Mouse (Mus musculus): Measurements from ENCODE around the gene Ptgfrn. TPM values are rescaled to one million over a fixed set of nuclear protein-coding genes. Genes with fewer than 3 reads are reported as not detected.

The Ptgfrn gene
- total and polyA plus RNA-seq, 3 experiments: not detected

DNA sequence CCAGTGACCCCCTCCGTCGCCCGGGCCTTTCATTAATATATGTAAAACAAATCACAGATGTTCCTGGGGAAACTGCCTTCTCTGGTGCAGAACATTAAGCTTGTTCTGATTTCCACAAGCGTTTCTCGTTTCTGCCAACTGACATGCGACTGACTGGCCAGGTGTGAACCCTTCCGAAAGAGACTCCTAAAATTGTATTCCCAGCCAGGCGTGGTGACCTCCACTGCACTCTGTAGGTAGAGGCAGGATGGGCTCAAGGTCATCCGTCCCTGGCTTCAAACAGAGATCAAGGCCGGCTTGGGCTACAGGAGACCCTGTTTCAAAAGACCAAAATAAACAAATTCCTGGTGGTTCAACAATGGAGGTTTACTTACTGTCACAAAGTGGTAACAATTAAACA, 1.2 kb upstream of the Ptgfrn start:
- TF ChIP-seq ETS1 (conservative IDR thresholded peaks at IDR 0.05; ENCODE audit: low read depth, low read length) (no peak), ZMIZ1 (IDR thresholded peaks at IDR 0.05; ENCODE audit: low read depth, low read length) (no peak), IRF4 (IDR thresholded peaks at IDR 0.05; ENCODE audit: low read depth, low read length) (no peak), MEF2A (IDR thresholded peaks at IDR 0.05; ENCODE audit: borderline replicate concordance, low read depth, low read length) (no peak)
- in situ Hi-C loops (cut with MboI; ENCODE audit: low pct_ligation_motif_present, low pct_unique_long_range_greater_than_20kb, low sequenced_read_pairs): no loop called here
- Histone ChIP-seq H3K9me3 (replicated peaks; ENCODE audit: low read length) (no peaks in the 10 kb centered on the region), H3K9ac (ENCODE audit: insufficient read depth, low read depth) (no peak overlapping the region), H3K27ac (ENCODE audit: insufficient read depth, low read depth) (no peak overlapping the region), H3K36me3 (replicated peaks in 1 of 2; ENCODE audit: control insufficient read depth in 1 of 2, insufficient read depth in 1 of 2, low read length in 1 of 2) (no peaks in the 10 kb centered on the region), H3K27me3 (replicated peaks) (no peaks in the 10 kb centered on the region), H3K79me2 (replicated peaks; ENCODE audit: control insufficient read depth, extremely low read depth, insufficient read depth, poor library complexity, severe bottlenecking) (no peaks in the 10 kb centered on the region), H3K4me1 (ENCODE audit: control insufficient read depth in 1 of 2, insufficient read depth in 2 of 2) (no peaks in the 10 kb centered on the region), H3K4me2 (ENCODE audit: insufficient read depth, low read depth, poor library complexity, severe bottlenecking) (no peak overlapping the region), H3K4me3 (replicated peaks in 1 of 3; ENCODE audit: low read depth in 2 of 3, low read length in 2 of 3, poor library complexity in 1 of 3) (no peak overlapping the region)
- dilution Hi-C loops (cut with MboI; ENCODE audit: extremely low pct_ligation_motif_present, extremely low pct_unique_long_range_greater_than_20kb, low sequenced_read_pairs): no loop called here
- no peak for DNase-seq (ENCODE audit: extremely low read depth)

GRCm38 (mm10) chr3:101110838-101111103, 693 bp upstream of the Ptgfrn start:
- Histone ChIP-seq H3K9me3 (replicated peaks; ENCODE audit: low read length) (no peaks in the 10 kb centered on the region), H3K79me2 (replicated peaks; ENCODE audit: control insufficient read depth, extremely low read depth, insufficient read depth, poor library complexity, severe bottlenecking) (no peaks in the 10 kb centered on the region), H3K9ac (ENCODE audit: insufficient read depth, low read depth) (no peak overlapping the region), H3K4me1 (ENCODE audit: control insufficient read depth in 1 of 2, insufficient read depth in 2 of 2) (no peaks in the 10 kb centered on the region), H3K36me3 (replicated peaks in 1 of 2; ENCODE audit: control insufficient read depth in 1 of 2, insufficient read depth in 1 of 2, low read length in 1 of 2) (no peaks in the 10 kb centered on the region), H3K4me2 (ENCODE audit: insufficient read depth, low read depth, poor library complexity, severe bottlenecking) (no peak overlapping the region), H3K27me3 (replicated peaks) (no peaks in the 10 kb centered on the region), H3K27ac (ENCODE audit: insufficient read depth, low read depth) (no peak overlapping the region), H3K4me3 (replicated peaks in 1 of 3; ENCODE audit: low read depth in 2 of 3, low read length in 2 of 3, poor library complexity in 1 of 3) (no peak overlapping the region)
- dilution Hi-C loops (cut with MboI; ENCODE audit: extremely low pct_ligation_motif_present, extremely low pct_unique_long_range_greater_than_20kb, low sequenced_read_pairs): no loop called here
- in situ Hi-C loops (cut with MboI; ENCODE audit: low pct_ligation_motif_present, low pct_unique_long_range_greater_than_20kb, low sequenced_read_pairs): no loop called here
- DNase-seq (ENCODE audit: extremely low read depth): no peak
- TF ChIP-seq NELFE (IDR thresholded peaks at IDR 0.05; ENCODE audit: low read depth, low read length) (no peak), ELF1 (IDR thresholded peaks at IDR 0.05; ENCODE audit: low read depth, low read length) (no peak), CHD1 (IDR thresholded peaks at IDR 0.05; ENCODE audit: low read depth, low read length) (no peak), JUND (conservative IDR thresholded peaks at IDR 0.05; ENCODE audit: low read depth, low read length) (no peak), TCF12 (IDR thresholded peaks at IDR 0.05; ENCODE audit: low read depth, low read length) (no peak), CHD2 (IDR thresholded peaks at IDR 0.05; ENCODE audit: low read length) (no peak), MXI1 (IDR thresholded peaks at IDR 0.05; ENCODE audit: low read depth, low read length) (no peak), SMC3 (IDR thresholded peaks at IDR 0.05; ENCODE audit: low read depth, low read length) (no peak), IRF4 (IDR thresholded peaks at IDR 0.05; ENCODE audit: low read depth, low read length) (no peak), MAX (IDR thresholded peaks at IDR 0.05; ENCODE audit: low read length) (no peak), RAD21 (IDR thresholded peaks at IDR 0.05; ENCODE audit: low read depth, low read length) (no peak)

DNA sequence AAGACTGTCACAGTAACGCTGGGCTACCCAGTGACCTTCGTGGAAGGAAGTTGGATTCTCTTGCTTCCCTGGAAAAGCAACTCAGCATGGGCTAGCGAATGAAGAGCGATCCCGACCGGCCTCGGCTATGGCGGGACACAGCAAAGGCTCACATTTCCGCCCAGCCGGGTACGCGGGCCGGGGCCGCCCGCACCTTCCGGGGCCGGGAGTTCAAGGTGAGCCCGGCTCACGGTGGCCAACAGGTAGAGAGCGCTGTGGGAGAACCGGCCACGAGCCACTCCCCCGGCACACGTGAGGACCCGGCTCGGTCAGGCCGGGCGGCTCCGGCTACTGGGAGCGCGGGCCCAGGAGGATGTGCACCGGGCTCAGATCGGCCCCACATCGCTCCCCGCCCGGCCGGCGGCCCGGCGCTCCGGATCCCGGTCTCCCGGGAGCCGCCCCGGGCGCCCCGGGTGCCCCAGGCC, 488 bp downstream of the Ptgfrn start:
- dilution Hi-C loops (cut with MboI; ENCODE audit: extremely low pct_ligation_motif_present, extremely low pct_unique_long_range_greater_than_20kb, low sequenced_read_pairs): no loop called here
- Histone ChIP-seq H3K79me2 (replicated peaks; ENCODE audit: control insufficient read depth, extremely low read depth, insufficient read depth, poor library complexity, severe bottlenecking) (no peaks in the 10 kb centered on the region), H3K36me3 (replicated peaks in 1 of 2; ENCODE audit: control insufficient read depth in 1 of 2, insufficient read depth in 1 of 2, low read length in 1 of 2) (no peaks in the 10 kb centered on the region), H3K9me3 (replicated peaks; ENCODE audit: low read length) (no peaks in the 10 kb centered on the region), H3K4me1 (ENCODE audit: control insufficient read depth in 1 of 2, insufficient read depth in 2 of 2) (no peaks in the 10 kb centered on the region), H3K4me2 (ENCODE audit: insufficient read depth, low read depth, poor library complexity, severe bottlenecking) (no peak overlapping the region), H3K27me3 (replicated peaks) (no peaks in the 10 kb centered on the region), H3K4me3 (replicated peaks in 1 of 3; ENCODE audit: low read depth in 2 of 3, low read length in 2 of 3, poor library complexity in 1 of 3) (no peak overlapping the region), H3K9ac (ENCODE audit: insufficient read depth, low read depth) (no peak overlapping the region), H3K27ac (ENCODE audit: insufficient read depth, low read depth) (no peak overlapping the region)
- no peak for TF ChIP-seq E2F4 (IDR thresholded peaks at IDR 0.05; ENCODE audit: insufficient replicate concordance, low read depth, low read length)
- TF ChIP-seq UBTF (IDR thresholded peaks at IDR 0.05; ENCODE audit: low read depth, low read length): no peak
- no peak for TF ChIP-seq TBP (conservative IDR thresholded peaks at IDR 0.05; ENCODE audit: low read depth, low read length)
- no peak for TF ChIP-seq ZKSCAN1 (IDR thresholded peaks at IDR 0.05; ENCODE audit: borderline replicate concordance, low read depth, low read length)
- TF ChIP-seq PAX5 (IDR thresholded peaks at IDR 0.05; ENCODE audit: low read length): no peak
- TF ChIP-seq POLR2A (IDR thresholded peaks at IDR 0.05; ENCODE audit: low read depth, low read length): no peak
- DNase-seq (ENCODE audit: extremely low read depth): no peak
- in situ Hi-C loops (cut with MboI; ENCODE audit: low pct_ligation_motif_present, low pct_unique_long_range_greater_than_20kb, low sequenced_read_pairs): no loop called here
